Mouse (Mus musculus) hindbrain, embryonic 13.5 days (tissue): ENCODE measurements around the gene Sorcs1. TPM values are rescaled to one million over a fixed set of nuclear protein-coding genes. Genes with fewer than 3 reads are reported as not detected.

Experiments
- ATAC-seq: fragments of 200-750 bp; cut with Nextera tagmentation; 2 replicates; pipeline ENCODE4 v1.8.0; 2017; ENCODE audit warnings: moderate TSS enrichment; ENCODE audit not compliant: low FRiP score
- H3K27ac ChIP-seq: fragments of 300-500 bp; sonication (generic); 2 replicates; pipeline ENCODE4 v1.5.1; 2015; ENCODE audit warnings: inconsistent platforms, mild to moderate bottlenecking, moderate library complexity
- H3K27me3 ChIP-seq: fragments of 300-500 bp; sonication (generic); 2 replicates; pipeline ENCODE4 v1.6.1; 2015; ENCODE audit warnings: mild to moderate bottlenecking, inconsistent platforms
- H3K36me3 ChIP-seq: fragments of 300-500 bp; sonication (generic); 2 replicates; pipeline ENCODE4 v1.6.1; 2015; ENCODE audit warnings: mild to moderate bottlenecking, inconsistent platforms
- H3K4me1 ChIP-seq: fragments of 300-500 bp; sonication (generic); replicated peaks from 2 replicates; pipeline ENCODE4 v1.6.1; 2015; ENCODE audit warnings: inconsistent platforms
- H3K4me2 ChIP-seq: fragments of 300-500 bp; sonication (generic); 2 replicates; pipeline ENCODE4 v1.6.1; 2015; ENCODE audit warnings: inconsistent platforms, mild to moderate bottlenecking, moderate library complexity
- H3K4me3 ChIP-seq: fragments of 300-500 bp; sonication (generic); 2 replicates; pipeline ENCODE4 v1.5.1; 2015; ENCODE audit warnings: mild to moderate bottlenecking, inconsistent platforms
- H3K9ac ChIP-seq: fragments of 300-500 bp; sonication (generic); 2 replicates; pipeline ENCODE4 v1.6.1; 2015; ENCODE audit warnings: mild to moderate bottlenecking, inconsistent platforms
- H3K9me3 ChIP-seq: fragments of 300-500 bp; sonication (generic); 2 replicates; pipeline ENCODE4 v1.6.1; 2016; ENCODE audit warnings: inconsistent platforms
- WGBS: fragments of 180-500 bp; shearing (Covaris S2); methylation state at CpG from one replicate; pipeline ENCODE4 v1.1.7; 2015; 5-methylcytosine and 5-hydroxymethylcytosine counted together
- polyA plus RNA-seq: library from polyadenylated mRNA; unstranded; fragments of >200 nt; fragmentation: Nextera tagmentation; extraction: Ambion mirVana; gene quantifications from 2 replicates; pipeline ENCODE4 v1.2.1, GENCODE M21; 2015

The Sorcs1 gene
- 11.6 and 13.5 TPM in 2 replicates for polyA plus RNA-seq

DNA sequence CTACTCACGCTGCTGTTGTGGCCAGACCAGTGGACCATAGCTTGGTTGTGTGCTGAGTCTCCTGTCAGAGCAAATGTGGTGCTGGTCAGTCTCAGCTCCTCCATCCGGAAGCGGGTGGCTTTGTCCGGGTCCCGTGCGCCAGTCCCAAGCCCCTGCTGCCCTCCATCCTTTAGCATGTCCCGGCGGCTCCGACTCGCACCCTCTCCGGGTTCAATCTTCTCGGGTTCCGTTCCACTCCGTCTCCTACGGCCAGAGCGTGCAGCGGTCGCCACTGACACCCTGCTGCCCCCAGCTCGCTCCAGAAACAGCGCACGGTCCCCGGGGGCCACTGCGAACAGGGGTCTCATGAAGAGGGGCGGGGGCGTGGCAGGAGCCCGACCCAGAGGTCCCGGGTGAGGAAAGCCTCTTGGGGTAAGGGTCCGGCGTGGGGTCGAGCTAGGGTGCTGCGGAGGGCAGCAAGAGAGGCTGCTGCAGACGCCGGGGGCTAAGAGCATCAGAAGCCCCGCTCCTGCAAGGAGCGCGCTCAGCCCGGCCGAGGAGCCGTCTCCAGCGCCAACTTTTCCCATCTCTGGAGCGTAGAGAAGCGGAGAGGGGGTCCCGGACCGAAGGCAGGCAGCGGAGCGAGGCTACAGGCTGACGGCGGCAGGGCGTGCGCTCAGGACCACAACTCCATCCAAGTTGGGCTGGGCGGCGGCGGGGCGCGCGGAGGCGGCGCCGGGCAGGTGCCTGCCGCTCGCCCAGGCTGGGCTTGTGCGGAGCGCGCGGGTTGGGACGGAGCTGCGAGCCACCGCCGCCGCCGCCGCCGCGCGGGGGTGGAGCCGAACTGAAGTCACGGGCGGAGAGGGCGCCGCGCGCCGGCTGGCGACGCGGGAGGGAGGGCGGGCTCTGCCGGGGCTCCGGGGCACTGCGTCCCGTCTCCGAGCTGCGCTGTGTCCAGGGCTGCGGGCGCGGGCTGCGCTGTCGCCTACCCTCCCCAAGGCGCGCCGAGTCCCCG is at the start of gene Sorcs1:
TSS of gene Sorcs1 (minus strand) at position 744 of the 994 bp plus-strand sequence.
- Histone ChIP-seq H3K27me3 (no peaks in the 10 kb centered on the region), H3K9ac (peak within 1 kb of the TSS; percentile 85), H3K9me3 (no peaks in the 10 kb centered on the region), H3K27ac (peak within 1 kb of the TSS; percentile 78), H3K36me3 (no peaks in the 10 kb centered on the region), H3K4me1 (peaks cover 18% of the 10 kb centered on the region), H3K4me2 (peak within 1 kb of the TSS; percentile 99), H3K4me3 (peak within 1 kb of the TSS; percentile 83)
- ATAC-seq = peak; percentile 94
- WGBS = under 1% methylated on average over 99 of the region's 102 CpGs

GRCm38 (mm10) chr19:50683277-50683676 is 4.8 kb upstream of the Sorcs1 start:
- Histone ChIP-seq H3K36me3 (no peaks in the 10 kb centered on the region), H3K27ac (no peak overlapping the region), H3K27me3 (no peaks in the 10 kb centered on the region), H3K4me2 (no peak overlapping the region), H3K4me1 (peaks cover 3% of the 10 kb centered on the region; the same call in 1 of the 2 replicates), H3K9ac (no peak overlapping the region), H3K4me3 (no peak overlapping the region), H3K9me3 (no peaks in the 10 kb centered on the region)
- WGBS = 75% methylated on average over 2 of the region's 2 CpGs
- no peak for ATAC-seq

GRCm38 (mm10) chr19:50678946-50679345 is 500 bp upstream of the Sorcs1 start:
- peak overlapping the region; percentile 99 for H3K4me2 ChIP-seq
- H3K9ac ChIP-seq = peak overlapping the region; percentile 85
- 0% methylated on average over 2 of the region's 2 CpGs for WGBS
- H3K9me3 ChIP-seq = no peaks in the 10 kb centered on the region
- H3K36me3 ChIP-seq = no peaks in the 10 kb centered on the region
- peaks cover 18% of the 10 kb centered on the region for H3K4me1 ChIP-seq
- peak overlapping the region; percentile 78 for H3K27ac ChIP-seq
- peak overlapping the region; percentile 83 for H3K4me3 ChIP-seq
- no peaks in the 10 kb centered on the region for H3K27me3 ChIP-seq
- peak; percentile 57 for ATAC-seq

DNA sequence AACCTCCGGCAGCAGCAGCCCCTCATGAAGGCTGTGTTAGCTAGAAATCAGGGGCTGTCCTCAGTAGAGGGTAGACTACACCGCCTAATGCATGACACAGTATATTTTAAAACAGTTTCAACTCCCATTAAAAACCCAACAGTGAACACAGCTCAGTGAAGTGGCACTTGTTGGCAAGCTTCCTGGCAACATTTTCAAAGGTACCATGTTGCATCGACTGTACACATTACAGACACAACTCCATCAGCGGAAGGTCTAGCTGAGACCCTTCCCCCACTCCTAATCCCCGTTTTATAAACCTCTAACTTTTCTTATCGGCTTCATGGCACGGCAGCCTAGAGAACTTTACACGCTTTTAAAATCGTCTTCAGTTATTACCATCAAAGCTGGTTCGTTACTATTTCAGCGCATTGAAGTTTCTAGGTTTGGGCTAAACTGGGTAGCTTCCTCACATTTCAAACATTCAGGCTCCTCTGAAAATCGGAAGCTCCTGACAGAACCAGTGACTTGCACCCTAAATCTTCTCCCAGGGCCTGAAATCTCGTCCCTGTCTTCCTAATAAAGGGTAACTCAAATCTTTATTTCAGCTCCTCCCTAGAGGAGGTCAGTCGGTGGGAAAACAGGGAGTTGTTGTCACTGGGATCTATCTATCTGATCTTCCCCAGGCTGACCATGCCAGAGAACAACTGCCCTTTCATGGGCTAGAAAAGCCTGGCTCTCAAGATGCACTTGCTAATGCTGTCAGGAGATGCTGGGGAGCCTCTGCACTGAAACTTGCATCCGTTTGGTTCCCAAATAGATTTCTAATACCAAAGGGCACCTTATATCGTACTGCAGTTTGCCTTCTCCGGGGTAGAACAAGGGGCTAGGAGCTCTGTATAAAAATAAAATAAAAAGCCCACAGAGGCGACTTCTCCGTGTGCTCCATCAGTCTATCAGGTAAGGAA is 1.6 kb downstream of the Sorcs1 start:
- H3K4me2 ChIP-seq = peak overlapping the region; percentile 99
- no peaks in the 10 kb centered on the region for H3K36me3 ChIP-seq
- no peaks in the 10 kb centered on the region for H3K27me3 ChIP-seq
- H3K9me3 ChIP-seq = no peaks in the 10 kb centered on the region
- H3K4me1 ChIP-seq = peaks cover 18% of the 10 kb centered on the region
- ATAC-seq = no peak
- peak overlapping the region; percentile 85 for H3K9ac ChIP-seq
- WGBS = 38% methylated on average over 19 of the region's 19 CpGs
- H3K27ac ChIP-seq = 0 out of 2 replicates have a peak overlapping the region, but pooled peaks have one; percentile 36
- H3K4me3 ChIP-seq = peak overlapping the region; percentile 83

- H3K27ac ChIP-seq = no peak overlapping the region
- 83% methylated on average over 5 of the region's 5 CpGs for WGBS
- no peaks in the 10 kb centered on the region for H3K36me3 ChIP-seq
- ATAC-seq = no peak
- H3K27me3 ChIP-seq = no peaks in the 10 kb centered on the region
- no peak overlapping the region for H3K4me3 ChIP-seq
- peak overlapping the region; percentile 99 for H3K4me2 ChIP-seq
- no peak overlapping the region for H3K9ac ChIP-seq
- no peaks in the 10 kb centered on the region for H3K9me3 ChIP-seq
- peaks cover 18% of the 10 kb centered on the region for H3K4me1 ChIP-seq
Observed at GRCm38 (mm10) chr19:50674921-50675320, 3.5 kb downstream of the Sorcs1 start.

GRCm38 (mm10) chr19:50667516-50667915 is 10.9 kb downstream of the Sorcs1 start:
- no peaks in the 10 kb centered on the region for H3K27me3 ChIP-seq
- H3K4me1 ChIP-seq = no peaks in the 10 kb centered on the region
- WGBS = 48% methylated on average over 8 of the region's 8 CpGs
- no peak overlapping the region for H3K9ac ChIP-seq
- no peak overlapping the region for H3K27ac ChIP-seq
- no peaks in the 10 kb centered on the region for H3K36me3 ChIP-seq
- no peaks in the 10 kb centered on the region for H3K9me3 ChIP-seq
- no peak overlapping the region for H3K4me3 ChIP-seq
- no peak overlapping the region for H3K4me2 ChIP-seq
- ATAC-seq = no peak

DNA sequence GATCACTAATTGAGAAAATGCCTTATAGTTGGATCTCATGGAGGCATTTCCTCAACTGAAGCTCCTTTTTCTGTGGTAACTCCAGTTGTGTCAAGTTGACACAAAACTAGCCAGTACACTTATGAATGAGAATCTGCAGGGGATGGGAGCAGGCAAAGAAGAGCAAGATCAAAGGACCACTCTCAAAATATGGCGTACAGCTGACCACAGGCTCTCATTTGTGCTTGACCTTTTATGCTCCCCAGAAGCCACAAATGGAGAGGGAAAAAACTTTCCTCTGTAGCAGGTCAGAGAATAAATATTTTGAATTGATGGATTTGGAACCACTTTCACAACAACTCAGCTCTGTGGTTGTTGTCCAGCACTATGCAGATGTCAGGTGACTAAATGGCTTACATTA is 14.1 kb downstream of the Sorcs1 start:
- Histone ChIP-seq H3K36me3 (no peaks in the 10 kb centered on the region), H3K27ac (no peak overlapping the region), H3K4me1 (no peaks in the 10 kb centered on the region), H3K4me3 (no peak overlapping the region), H3K9me3 (no peaks in the 10 kb centered on the region), H3K27me3 (no peaks in the 10 kb centered on the region), H3K4me2 (no peak overlapping the region), H3K9ac (no peak overlapping the region)
- WGBS = 63% methylated on average over 1 of the region's 1 CpGs
- ATAC-seq = no peak

DNA sequence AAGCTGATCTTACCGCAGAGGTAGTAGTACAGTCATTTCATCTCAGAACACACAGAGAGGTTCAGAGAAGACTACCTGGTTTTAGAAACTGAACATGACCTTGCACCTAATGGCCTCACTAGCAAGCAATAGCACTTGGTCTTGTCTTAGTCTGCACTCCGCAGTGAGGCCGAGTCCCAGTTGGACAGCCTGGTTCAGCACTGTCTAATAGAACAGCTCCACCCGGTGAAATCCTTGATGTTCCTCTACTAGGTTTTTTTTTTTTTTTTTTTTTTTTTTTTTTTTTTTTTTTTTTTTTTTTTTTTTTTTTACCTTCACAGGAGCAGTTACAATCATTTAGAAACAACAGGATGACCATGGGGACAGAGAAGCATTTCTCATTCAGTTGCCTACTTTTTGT is 19.3 kb downstream of the Sorcs1 start:
- H3K36me3 ChIP-seq = no peaks in the 10 kb centered on the region
- WGBS = 85% methylated on average over 4 of the region's 4 CpGs
- no peak overlapping the region for H3K4me3 ChIP-seq
- H3K27me3 ChIP-seq = no peaks in the 10 kb centered on the region
- H3K9ac ChIP-seq = no peak overlapping the region
- no peak for ATAC-seq
- no peaks in the 10 kb centered on the region for H3K4me1 ChIP-seq
- H3K9me3 ChIP-seq = no peaks in the 10 kb centered on the region
- no peak overlapping the region for H3K4me2 ChIP-seq
- no peak overlapping the region for H3K27ac ChIP-seq

GRCm38 (mm10) chr19:50652750-50653149 is 25.7 kb downstream of the Sorcs1 start:
- no peak overlapping the region for H3K4me3 ChIP-seq
- WGBS = 77% methylated on average over 5 of the region's 5 CpGs

GRCm38 (mm10) chr19:50643836-50644235 is 34.6 kb downstream of the Sorcs1 start:
- no peak overlapping the region for H3K27ac ChIP-seq
- no peak overlapping the region for H3K9ac ChIP-seq
- H3K4me2 ChIP-seq = no peak overlapping the region
- H3K4me1 ChIP-seq = peaks cover 10% of the 10 kb centered on the region
- no peak for ATAC-seq
- 39% methylated on average over 1 of the region's 1 CpGs for WGBS
- H3K36me3 ChIP-seq = no peaks in the 10 kb centered on the region
- no peak overlapping the region for H3K4me3 ChIP-seq
- no peaks in the 10 kb centered on the region for H3K27me3 ChIP-seq
- H3K9me3 ChIP-seq = no peaks in the 10 kb centered on the region

More at GRCm38 (mm10) chr19:50652750-50653149, 25.7 kb downstream of the Sorcs1 start:
- no peaks in the 10 kb centered on the region for H3K36me3 ChIP-seq
- no peak overlapping the region for H3K27ac ChIP-seq
- H3K4me1 ChIP-seq = no peaks in the 10 kb centered on the region
- H3K4me2 ChIP-seq = no peak overlapping the region
- no peaks in the 10 kb centered on the region for H3K27me3 ChIP-seq
- no peak overlapping the region for H3K9ac ChIP-seq
- H3K9me3 ChIP-seq = no peaks in the 10 kb centered on the region
- no peak for ATAC-seq

- Histone ChIP-seq H3K4me2 (no peak overlapping the region), H3K9me3 (no peaks in the 10 kb centered on the region), H3K4me1 (peaks cover 10% of the 10 kb centered on the region), H3K4me3 (no peak overlapping the region), H3K27me3 (no peaks in the 10 kb centered on the region), H3K9ac (no peak overlapping the region), H3K27ac (no peak overlapping the region), H3K36me3 (no peaks in the 10 kb centered on the region)
- no peak for ATAC-seq
- 64% methylated on average over 1 of the region's 1 CpGs for WGBS
Observed at GRCm38 (mm10) chr19:50642121-50642520, 36.3 kb downstream of the Sorcs1 start.
